Mouse (Mus musculus): ENCODE data around the gene Smug1. TPM values are rescaled to one million over a fixed set of nuclear protein-coding genes. Genes with fewer than 3 reads are reported as not detected.

Gene Smug1
- 12.1 and 19.9 TPM in 2 replicates for total RNA-seq (2021)
- long read RNA-seq, partial matches to known transcripts: 5 of 11 reads
- long read RNA-seq, other reads (novel, unspliced or antisense): 5 of 11 reads

- DNase-seq: no peak
These were observed at the start of gene Smug1 for GRCm38 (mm10) chr15:103167042-103167615. Gene Smug1 (minus strand): TSS chr15:103167092.

DNA sequence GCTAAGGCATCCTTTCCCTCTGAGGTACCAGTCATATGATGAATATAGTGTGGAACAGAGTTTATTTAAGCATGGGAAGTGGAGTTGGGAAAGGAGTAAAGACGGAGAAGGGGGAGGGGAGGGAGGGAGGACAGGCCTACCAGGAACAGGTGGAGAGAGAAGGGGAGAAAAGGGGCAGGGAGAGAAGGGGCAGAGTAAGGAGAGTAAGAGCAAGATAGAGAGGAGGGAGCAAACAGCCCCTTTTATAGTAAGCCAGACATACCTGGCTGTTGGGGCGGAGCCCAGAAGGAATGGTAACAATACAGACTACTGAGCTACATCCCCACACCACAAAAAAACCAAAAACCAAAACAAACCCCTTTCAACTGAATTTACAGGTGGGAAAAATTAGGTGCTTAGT is 49.2 kb upstream of the Smug1 start:
- DNase-seq: no peak

DNA sequence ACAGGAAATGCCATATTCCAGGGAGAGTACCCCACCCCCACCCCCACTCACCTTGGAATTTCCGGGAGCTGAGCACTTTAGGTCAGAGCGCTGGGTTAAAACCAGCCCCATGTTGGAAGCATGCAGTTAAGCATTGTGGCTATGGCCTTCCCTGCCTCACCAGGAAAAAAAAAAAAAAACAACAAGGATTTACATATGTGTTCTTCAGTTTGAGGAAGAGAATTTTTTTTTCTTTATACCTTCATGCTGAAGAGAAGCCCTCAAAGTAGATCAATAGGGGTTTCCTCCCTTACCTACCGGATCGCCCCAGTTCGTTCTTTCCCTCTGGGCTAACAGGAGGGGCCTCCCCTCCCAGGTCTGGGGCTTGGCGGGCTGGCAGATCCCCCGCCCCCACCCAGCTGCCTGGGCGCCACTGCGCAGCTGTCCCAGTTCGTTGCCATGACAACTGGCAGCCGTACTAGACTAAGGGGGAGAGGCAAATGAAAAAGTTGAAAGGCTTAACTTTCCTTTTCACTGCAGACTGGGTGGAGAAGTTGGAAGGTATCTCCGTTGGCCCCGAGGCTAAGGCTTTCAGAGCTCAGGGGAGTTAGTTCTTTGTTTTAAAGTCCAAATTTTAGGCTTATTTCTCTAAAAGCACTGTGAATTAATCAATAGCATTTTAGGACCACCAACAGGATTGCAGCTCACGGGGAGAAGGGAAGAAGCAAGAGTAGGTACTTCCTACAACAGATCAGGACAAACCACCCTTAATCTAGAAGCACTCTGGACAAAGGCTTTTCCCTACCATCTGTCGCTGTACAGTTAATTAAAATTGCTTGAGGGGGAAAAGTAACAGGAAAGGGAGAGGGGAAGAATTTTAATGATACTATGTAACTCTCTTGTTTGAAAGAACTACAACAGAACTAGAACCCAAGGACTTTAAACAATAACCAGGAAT is 48.3 kb upstream of the Smug1 start:
- DNase-seq: peak; percentile 85

- DNase-seq: no peak
These were observed 47.3 kb upstream of the Smug1 start for GRCm38 (mm10) chr15:103214149-103214548.

GRCm38 (mm10) chr15:103205156-103205555 is 38.3 kb upstream of the Smug1 start:
- DNase-seq: no peak

- DNase-seq: no peak
These were observed 35.3 kb upstream of the Smug1 start for GRCm38 (mm10) chr15:103202088-103202793.

GRCm38 (mm10) chr15:103197785-103198184 is 30.9 kb upstream of the Smug1 start:
- DNase-seq: no peak

DNA sequence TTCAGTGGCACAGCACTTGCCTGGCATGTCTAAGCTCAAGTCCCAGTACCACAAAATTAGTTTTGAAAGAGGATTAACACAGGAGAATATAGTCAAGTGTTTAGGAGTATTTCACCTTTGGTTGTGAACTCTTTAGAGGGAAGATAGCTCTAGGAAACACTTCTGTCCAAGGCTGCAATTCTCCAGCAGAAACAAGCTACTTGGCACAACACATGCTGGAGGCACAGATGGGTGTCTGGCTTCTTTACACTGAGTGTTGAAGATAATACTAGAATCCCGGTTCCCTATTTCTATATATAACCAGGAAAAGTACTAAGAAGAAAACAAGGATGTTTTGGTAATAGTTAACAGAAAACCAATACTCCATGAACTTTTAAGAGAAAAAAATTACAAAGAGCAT is 29.9 kb upstream of the Smug1 start:
- no peak for DNase-seq

DNA sequence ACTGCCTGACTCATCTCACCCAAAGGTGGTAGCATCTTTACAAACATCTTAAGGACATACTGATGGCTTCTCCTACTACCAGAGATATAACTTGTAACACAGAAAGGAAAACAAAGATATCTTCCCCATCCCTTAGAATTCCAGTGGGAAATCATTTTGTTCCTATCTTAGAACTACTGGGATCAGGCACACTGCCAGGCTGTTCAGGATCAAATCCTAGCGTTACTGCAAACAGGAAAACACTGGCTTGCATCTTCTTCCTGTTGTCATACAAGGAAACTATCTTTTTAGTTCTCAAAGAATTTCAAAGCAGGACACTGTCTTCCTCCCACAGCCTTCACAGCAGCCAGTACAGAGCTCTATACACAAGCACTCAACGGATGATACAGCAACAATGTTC is 26.7 kb upstream of the Smug1 start:
- peak; percentile 26 for DNase-seq

DNA sequence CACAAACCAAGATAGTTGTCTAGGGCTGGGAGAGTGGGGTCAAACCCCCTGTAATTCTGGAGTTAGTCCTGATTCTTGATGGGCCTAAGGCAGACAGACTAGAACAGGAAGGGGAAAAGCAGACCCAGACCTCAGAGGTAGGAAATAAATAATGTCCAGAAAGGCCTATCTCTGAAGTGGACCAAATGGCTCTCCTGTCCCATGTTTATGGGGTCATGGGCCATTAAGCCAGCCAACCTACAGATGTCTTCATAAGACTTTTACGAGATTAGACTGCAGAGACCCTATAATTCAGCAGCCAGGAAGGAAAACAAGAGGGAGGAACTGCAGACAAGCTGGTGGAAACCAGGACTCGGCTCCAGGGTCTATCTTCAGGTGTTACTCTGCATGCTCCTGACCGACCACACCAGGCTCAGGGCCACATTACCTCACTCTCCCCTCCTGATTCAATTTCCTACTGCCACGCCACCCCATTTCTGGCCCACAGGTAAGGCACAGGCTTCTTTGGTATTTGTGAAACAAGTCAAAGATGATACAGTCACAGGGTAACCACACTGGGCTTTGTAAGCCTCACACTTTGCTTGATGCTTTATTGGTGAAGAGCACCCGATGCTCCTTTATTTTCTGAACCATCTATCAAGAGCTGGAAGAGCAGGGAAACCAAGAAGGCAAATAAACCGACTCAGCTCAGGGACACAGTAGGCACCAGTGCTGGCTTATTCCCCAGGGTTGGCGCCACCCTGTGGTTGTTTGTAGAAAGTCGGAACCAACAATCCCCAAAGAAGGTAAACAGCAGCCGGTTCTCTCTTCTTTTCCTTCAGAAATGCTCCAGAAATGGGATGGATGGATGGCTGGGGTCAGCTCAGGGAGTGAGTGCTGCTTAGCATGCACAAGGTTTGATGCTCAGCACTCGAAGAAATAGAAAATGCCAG is 23.9 kb upstream of the Smug1 start:
- DNase-seq: peak; percentile 57

- DNase-seq: no peak
These were observed 23.2 kb upstream of the Smug1 start for GRCm38 (mm10) chr15:103190083-103190482.

GRCm38 (mm10) chr15:103187803-103188202 is 20.9 kb upstream of the Smug1 start:
- no peak for DNase-seq

- peak; percentile 62 for DNase-seq
These were observed 18.7 kb upstream of the Smug1 start for GRCm38 (mm10) chr15:103185462-103186198.

DNA sequence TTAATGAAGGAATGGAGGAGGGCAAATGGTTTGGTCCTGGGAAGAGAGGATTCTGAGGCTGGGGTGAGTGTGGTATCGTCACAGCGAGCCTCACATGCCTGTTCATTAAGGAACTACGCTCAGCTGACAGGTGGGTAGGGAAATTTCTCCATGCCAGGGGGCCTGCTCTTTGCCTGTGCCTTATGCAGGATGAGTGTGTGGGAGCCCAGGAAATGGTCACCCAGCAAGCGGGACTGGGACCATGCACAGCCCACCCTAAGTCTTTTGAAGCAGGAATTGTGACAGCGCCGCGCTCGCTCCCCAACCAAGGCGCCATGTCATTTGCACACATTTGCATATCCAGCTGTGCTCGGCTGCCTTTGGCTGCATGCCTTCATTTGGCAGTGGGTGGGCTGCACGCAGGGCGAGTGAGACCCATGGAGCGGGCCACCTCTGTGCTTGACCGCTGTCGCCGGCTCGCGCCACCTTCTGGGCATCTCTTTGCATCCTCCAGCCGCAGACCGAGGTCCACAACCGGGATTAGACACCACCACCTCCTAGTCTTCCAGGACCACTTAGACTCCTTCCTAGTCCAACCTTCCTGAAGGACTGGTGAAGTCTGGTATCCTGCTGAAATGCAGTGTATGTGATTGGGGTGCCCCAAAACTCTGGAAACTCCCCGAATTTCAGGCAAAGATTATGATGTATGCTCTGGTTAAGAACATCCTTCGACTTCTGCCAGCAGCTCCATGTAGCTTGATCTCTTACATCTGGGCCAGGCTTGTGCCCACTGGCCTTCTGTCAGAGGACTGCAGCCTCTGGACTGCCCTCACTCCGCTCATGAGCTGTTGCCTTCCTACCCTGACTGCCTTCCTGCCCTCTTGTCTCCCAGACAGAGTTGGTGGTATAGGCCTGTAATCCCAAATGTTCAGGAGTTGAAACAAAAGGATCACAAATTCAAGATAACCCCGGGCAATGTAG is 17.0 kb upstream of the Smug1 start:
- peak; percentile 32 for DNase-seq

DNA sequence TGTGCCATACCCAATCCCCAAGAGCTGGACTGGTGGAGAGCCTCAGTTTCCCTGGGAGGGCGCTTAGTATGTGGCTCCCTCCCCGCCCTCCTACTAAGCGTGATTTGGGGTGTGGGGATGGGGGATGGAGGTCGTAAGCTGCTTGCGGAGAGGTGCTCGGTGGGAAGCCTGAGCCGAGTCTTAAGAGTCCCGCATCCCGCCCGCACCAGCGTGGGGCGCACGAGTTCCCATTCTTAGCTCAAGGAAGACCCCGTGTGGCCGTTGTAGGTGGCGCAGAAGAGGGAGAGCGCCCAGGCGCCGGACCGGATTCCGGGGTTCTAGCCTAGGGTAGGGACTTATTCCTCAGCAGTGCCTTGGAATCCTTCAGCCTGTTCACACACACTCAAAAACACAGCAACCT is 16.2 kb upstream of the Smug1 start:
- peak; percentile 61 for DNase-seq

DNA sequence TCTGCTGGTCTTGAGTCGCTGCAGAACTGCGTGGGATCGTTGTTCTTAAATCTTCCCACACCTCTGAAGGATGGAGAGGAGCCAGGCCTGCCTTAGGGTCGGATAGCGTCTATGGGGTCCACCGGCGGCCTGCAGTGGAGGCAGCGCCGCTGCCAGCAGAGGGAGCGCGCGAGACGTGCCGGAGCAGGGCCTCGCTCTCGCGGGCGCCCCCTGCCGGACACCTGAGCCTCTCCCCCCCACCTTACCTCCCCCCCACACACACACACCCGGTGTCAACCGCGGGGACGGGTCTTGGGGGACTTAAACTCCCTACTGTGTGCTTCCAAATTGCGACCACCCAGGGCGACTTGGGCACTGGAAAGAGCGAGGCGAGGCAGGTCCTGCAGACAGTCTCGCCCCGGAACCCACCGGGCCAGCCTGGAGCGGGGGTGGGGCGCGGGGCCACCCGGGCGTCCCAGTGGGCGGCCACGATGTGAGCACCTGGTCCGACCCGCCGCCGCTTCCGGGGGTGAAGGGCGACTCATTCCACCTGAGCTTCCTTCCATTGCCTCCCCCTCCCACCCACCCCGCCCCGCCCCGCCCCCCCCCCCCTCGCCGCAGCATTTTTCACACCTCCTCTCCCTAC is 15.4 kb upstream of the Smug1 start:
- peak; percentile 90 for DNase-seq

DNA sequence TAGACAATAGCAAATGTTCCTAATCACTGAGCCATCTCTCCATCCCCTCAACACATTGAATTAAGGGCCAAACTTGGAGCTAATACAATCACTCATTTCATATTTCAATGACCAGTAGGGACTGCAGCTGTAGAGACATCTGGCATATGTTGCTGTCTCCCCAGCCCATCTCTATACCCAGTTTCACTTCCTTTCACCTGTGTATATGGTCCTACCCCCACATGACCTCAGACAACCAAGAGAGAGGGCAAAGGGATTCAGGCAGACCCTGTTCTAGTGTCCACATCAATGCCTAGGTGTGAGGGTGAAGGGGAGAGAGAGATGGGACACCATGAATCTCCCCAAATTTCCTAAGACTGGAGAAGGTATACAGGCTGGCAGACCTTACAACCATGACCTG is 13.5 kb upstream of the Smug1 start:
- DNase-seq: no peak

- no peak for DNase-seq
These were observed 11.9 kb upstream of the Smug1 start for GRCm38 (mm10) chr15:103178767-103179166.

DNA sequence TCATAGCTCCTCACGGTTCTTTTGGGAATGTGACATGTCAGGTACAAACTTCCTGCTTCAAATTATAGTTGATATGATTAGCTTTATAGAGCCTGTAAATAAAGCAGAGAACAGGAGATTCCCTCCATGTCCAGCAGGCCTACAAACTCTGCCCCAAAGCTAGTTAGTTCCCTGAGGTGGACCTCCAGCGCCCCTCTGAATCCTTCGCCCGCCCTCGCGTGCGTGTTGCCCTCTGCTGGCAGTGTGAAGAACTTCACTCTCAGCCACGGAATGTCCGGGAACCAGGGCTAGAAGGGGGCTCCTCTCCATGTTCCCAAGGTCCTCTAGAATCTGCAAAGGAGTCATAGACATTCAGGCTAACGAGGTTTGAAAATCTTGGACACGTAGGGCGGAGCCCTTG is 11.2 kb upstream of the Smug1 start:
- DNase-seq: peak; percentile 28

Measured in adrenal gland, postnatal 25 days (tissue).